Mouse (Mus musculus): ENCODE measurements around the gene Ankra2. TPM values are rescaled to one million over a fixed set of nuclear protein-coding genes. Genes with fewer than 3 reads are reported as not detected.

The Ankra2 gene
- polyA plus RNA-seq, 1 experiment from 2014 or later, result 6.6 TPM

DNA sequence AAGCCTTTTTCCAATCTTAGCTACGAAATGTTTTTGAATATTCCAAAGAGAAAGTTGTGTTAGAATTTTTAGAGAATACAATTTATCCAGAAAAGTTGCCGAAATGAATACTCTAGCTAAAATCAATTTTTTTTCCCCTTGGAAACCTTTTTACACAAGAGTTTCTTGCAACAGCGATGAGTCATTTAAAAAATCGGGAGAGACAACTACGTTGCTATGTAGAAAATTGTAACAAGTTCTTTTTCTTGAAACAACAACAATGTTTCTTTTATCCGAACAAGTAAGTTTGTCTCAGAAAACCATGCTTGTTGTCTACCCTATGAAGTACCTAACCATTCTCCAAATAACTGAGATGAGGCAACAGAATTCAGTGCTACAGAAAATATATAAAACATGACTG lies 55.0 kb downstream of the Ankra2 start:
- H3K9me3 ChIP-seq (replicated peaks; ENCODE audit: control insufficient read depth, low read length), result no peaks in the 10 kb centered on the region
- H3K4me2 ChIP-seq (ENCODE audit: low read depth, low read length), result peak overlapping the region; percentile 82
- no peak overlapping the region; the same call in 1 of the 2 replicates for H3K9ac ChIP-seq (ENCODE audit: low read depth, low read length)
- peaks cover 10% of the 10 kb centered on the region for H3K36me3 ChIP-seq (ENCODE audit: control insufficient read depth, insufficient read depth)
- peaks cover 9% of the 10 kb centered on the region for H3K4me1 ChIP-seq (ENCODE audit: control insufficient read depth, low read depth, low read length)
- ATAC-seq (ENCODE audit: low read depth), result no peak
- peak overlapping the region; percentile 94 for H3K4me3 ChIP-seq (ENCODE audit: low read depth, low read length)
- no peaks in the 10 kb centered on the region for H3K27me3 ChIP-seq (ENCODE audit: control insufficient read depth, insufficient read depth, low read depth, low read length)
- no peak overlapping the region for H3K27ac ChIP-seq (ENCODE audit: low read length)
- WGBS (ENCODE audit: insufficient replicate concordance), result 77% methylated on average over 6 of the region's 6 CpGs

Other genes with a start within 250 kb of the Ankra2 start
- 0.68 and 1.3 TPM in 2 replicates for gene Arhgef28, start 56.6 kb upstream of the Ankra2 start, polyA plus RNA-seq (2015; fragmentation: Nextera tagmentation; extraction: Ambion mirVana)
- gene Utp15, start within 50 bp of the Ankra2 start, polyA plus RNA-seq (2015; fragmentation: Nextera tagmentation; extraction: Ambion mirVana), result 10.0 and 10.6 TPM in 2 replicates
- not detected in 2 replicates for gene Gm21976, start 16.8 kb downstream of the Ankra2 start, polyA plus RNA-seq (2015; fragmentation: Nextera tagmentation; extraction: Ambion mirVana)
- gene Btf3, start 53.9 kb downstream of the Ankra2 start, polyA plus RNA-seq (2015; fragmentation: Nextera tagmentation; extraction: Ambion mirVana), result 258 and 312 TPM in 2 replicates
- not detected in 2 replicates for gene Foxd1, start 91.2 kb downstream of the Ankra2 start, polyA plus RNA-seq (2015; fragmentation: Nextera tagmentation; extraction: Ambion mirVana)
- 0.84 and 1.1 TPM in 2 replicates for gene Gm10320, start 228.9 kb downstream of the Ankra2 start, polyA plus RNA-seq (2015; fragmentation: Nextera tagmentation; extraction: Ambion mirVana)